Mouse (Mus musculus) kidney, postnatal 0 days (tissue): ENCODE results near the gene Olfr901. TPM values are rescaled to one million over a fixed set of nuclear protein-coding genes. Genes with fewer than 3 reads are reported as not detected.

Source experiments
- ATAC-seq: fragments of 200-750 bp; cut with Nextera tagmentation; replicated peaks from 2 replicates; pipeline ENCODE4 v1.8.0; 2017; ENCODE audit warnings: low read depth, moderate number of reproducible peaks, moderate TSS enrichment, moderate library complexity; ENCODE audit not compliant: low FRiP score
- DNase-seq: peaks from one replicate; pipeline ENCODE4 v3.0.0-alpha.2; 2016; ENCODE audit warnings: low spot score
- H3K27ac ChIP-seq: fragments of 300-500 bp; sonication (generic); 2 replicates; pipeline ENCODE4 v1.5.1; 2014; ENCODE audit warnings: mild to moderate bottlenecking
- H3K27me3 ChIP-seq: fragments of 300-500 bp; sonication (generic); 2 replicates; pipeline ENCODE4 v1.6.1; 2014; ENCODE audit warnings: low read length, mixed read lengths; ENCODE audit not compliant: insufficient read depth
- H3K36me3 ChIP-seq: fragments of 300-500 bp; sonication (generic); 2 replicates; pipeline ENCODE4 v1.6.1; 2014; ENCODE audit warnings: low read length, mixed read lengths; ENCODE audit not compliant: insufficient read depth
- H3K4me1 ChIP-seq: fragments of 300-500 bp; sonication (generic); replicated peaks from 2 replicates; pipeline ENCODE4 v1.6.1; 2014; ENCODE audit warnings: antibody characterized with exemption, low read length, mixed read lengths; ENCODE audit not compliant: insufficient read depth
- H3K4me2 ChIP-seq: fragments of 300-500 bp; sonication (generic); 2 replicates; pipeline ENCODE4 v1.6.1; 2014; ENCODE audit warnings: mild to moderate bottlenecking, low read length, moderate library complexity, mixed read lengths
- H3K4me3 ChIP-seq: fragments of 300-500 bp; sonication (generic); replicated peaks from 2 replicates; pipeline ENCODE4 v1.5.1; 2014; ENCODE audit warnings: low read depth, low read length
- H3K9ac ChIP-seq: fragments of 300-500 bp; sonication (generic); 2 replicates; pipeline ENCODE4 v1.6.1; 2014; ENCODE audit warnings: low read depth, low read length
- H3K9me3 ChIP-seq: fragments of 300-500 bp; sonication (generic); replicated peaks from 2 replicates; pipeline ENCODE4 v1.6.1; 2016; ENCODE audit warnings: low read length, inconsistent platforms, mixed read lengths
- CTCF ChIP-seq: IDR thresholded peaks from 2 replicates; pipeline ENCODE4 v1.5.1; 2016; ENCODE audit warnings: antibody characterized with exemption, low read depth, mild to moderate bottlenecking, moderate library complexity
- polyA plus RNA-seq: library from polyadenylated mRNA; unstranded; fragments of >200 nt; fragmentation: Nextera tagmentation; extraction: Ambion mirVana; gene quantifications from 2 replicates; pipeline ENCODE4 v1.2.1, GENCODE M21; 2015

Olfr901 gene
- polyA plus RNA-seq, 1 experiment from 2014 or later, result not detected

- no peak for TF ChIP-seq CTCF
Measured at GRCm38 (mm10) chr9:38462844-38463243, 33.6 kb downstream of the Olfr901 start, which contains the start of gene Olfr904. Gene Olfr904, plus strand, starts transcription at chr9:38463144.

GRCm38 (mm10) chr9:38470807-38471206, 41.6 kb downstream of the Olfr901 start, which contains the start of gene Olfr905:
Gene Olfr905, plus strand, starts transcription at chr9:38471107.
- H3K4me2 ChIP-seq, result no peak within 1 kb of the TSS
- H3K4me1 ChIP-seq, result no peaks in the 10 kb centered on the region
- no peaks in the 10 kb centered on the region for H3K27me3 ChIP-seq
- no peaks in the 10 kb centered on the region for H3K36me3 ChIP-seq
- no peak for ATAC-seq
- no peak for TF ChIP-seq CTCF
- no peak within 1 kb of the TSS for H3K9ac ChIP-seq
- H3K9me3 ChIP-seq, result no peaks in the 10 kb centered on the region
- DNase-seq, result no peak
- H3K4me3 ChIP-seq, result no peak within 1 kb of the TSS
- no peak within 1 kb of the TSS for H3K27ac ChIP-seq

More at GRCm38 (mm10) chr9:38462844-38463243, 33.6 kb downstream of the Olfr901 start, which contains the start of gene Olfr904:
- no peak within 1 kb of the TSS for H3K9ac ChIP-seq
- ATAC-seq (no peak), DNase-seq (no peak)
- H3K27ac ChIP-seq, result no peak within 1 kb of the TSS
- no peak within 1 kb of the TSS for H3K4me3 ChIP-seq
- H3K9me3 ChIP-seq, result no peaks in the 10 kb centered on the region
- no peak within 1 kb of the TSS for H3K4me2 ChIP-seq
- H3K4me1 ChIP-seq, result no peaks in the 10 kb centered on the region
- H3K36me3 ChIP-seq, result no peaks in the 10 kb centered on the region
- H3K27me3 ChIP-seq, result no peaks in the 10 kb centered on the region

Other genes starting within 250 kb of the Olfr901 start
- not detected in 2 replicates for gene Olfr891, start 248.6 kb upstream of the Olfr901 start, polyA plus RNA-seq
- not detected in 2 replicates for gene Olfr893, start 221.1 kb upstream of the Olfr901 start, polyA plus RNA-seq
- gene Olfr894, start 211.4 kb upstream of the Olfr901 start, polyA plus RNA-seq, result not detected in 2 replicates
- gene Olfr143, start 176.7 kb upstream of the Olfr901 start, polyA plus RNA-seq, result not detected in 2 replicates
- not detected in 2 replicates for gene Olfr895, start 161.6 kb upstream of the Olfr901 start, polyA plus RNA-seq
- gene Olfr896-ps1, start 138.3 kb upstream of the Olfr901 start, polyA plus RNA-seq, result not detected in 2 replicates
- not detected in 2 replicates for gene Olfr25, start 100.4 kb upstream of the Olfr901 start, polyA plus RNA-seq
- not detected in 2 replicates for gene Olfr898, start 81.0 kb upstream of the Olfr901 start, polyA plus RNA-seq
- gene Olfr250, start 62.6 kb upstream of the Olfr901 start, polyA plus RNA-seq, result not detected in 2 replicates
- gene Olfr251, start 52.4 kb upstream of the Olfr901 start, polyA plus RNA-seq, result not detected in 2 replicates
- gene Olfr147, start 27.8 kb upstream of the Olfr901 start, polyA plus RNA-seq, result not detected in 2 replicates
- gene Olfr902, start 18.2 kb downstream of the Olfr901 start, polyA plus RNA-seq, result not detected in 2 replicates
- not detected in 2 replicates for gene Olfr904, start 33.7 kb downstream of the Olfr901 start, polyA plus RNA-seq
- gene Olfr905, start 41.7 kb downstream of the Olfr901 start, polyA plus RNA-seq, result not detected in 2 replicates
- not detected in 2 replicates for gene Olfr906, start 57.6 kb downstream of the Olfr901 start, polyA plus RNA-seq
- not detected in 2 replicates for gene Olfr907, start 66.3 kb downstream of the Olfr901 start, polyA plus RNA-seq
- not detected in 2 replicates for gene Olfr911-ps1, start 92.1 kb downstream of the Olfr901 start, polyA plus RNA-seq
- gene Olfr910, start 108.4 kb downstream of the Olfr901 start, polyA plus RNA-seq, result not detected in 2 replicates
- gene Olfr912, start 150.7 kb downstream of the Olfr901 start, polyA plus RNA-seq, result not detected in 2 replicates
- not detected in 2 replicates for gene Olfr913, start 163.3 kb downstream of the Olfr901 start, polyA plus RNA-seq
- not detected in 2 replicates for gene Olfr914, start 175.6 kb downstream of the Olfr901 start, polyA plus RNA-seq
- gene Olfr916, start 230.4 kb downstream of the Olfr901 start, polyA plus RNA-seq, result not detected in 2 replicates
- gene Olfr917, start 236.4 kb downstream of the Olfr901 start, polyA plus RNA-seq, result not detected in 2 replicates
- not detected in 2 replicates for gene Olfr918, start 245.1 kb downstream of the Olfr901 start, polyA plus RNA-seq